Mouse (Mus musculus) layer of hippocampus, postnatal 25 days (tissue): ENCODE results near the gene Rap1a. TPM values are rescaled to one million over a fixed set of nuclear protein-coding genes. Genes with fewer than 3 reads are reported as not detected.
A peak's percentile ranks its signal among the peaks of the same experiment; 100 is the strongest.

Experiments used
- DNase-seq, 2 experiments: peaks; one replicate each; pipeline ENCODE4 v3.0.0; 2022; ENCODE audit warnings: mixed read lengths in 2 of 2, low spot score in 1 of 2; ENCODE audit errors: extremely low spot score in 1 of 2
- total RNA-seq, 2 experiments: library from RNA; stranded (reverse); gene quantifications; 2 replicates each; pipeline ENCODE4 v1.2.3; 2021

The Rap1a gene
- total RNA-seq, 2 experiments from 2014 or later = 101 to 108 TPM

- DNase-seq = no peak
Observed at GRCm38 (mm10) chr3:105763132-105763851, 37.8 kb downstream of the Rap1a start.

GRCm38 (mm10) chr3:105760063-105760462 is 41.1 kb downstream of the Rap1a start:
- DNase-seq = no peak

DNA sequence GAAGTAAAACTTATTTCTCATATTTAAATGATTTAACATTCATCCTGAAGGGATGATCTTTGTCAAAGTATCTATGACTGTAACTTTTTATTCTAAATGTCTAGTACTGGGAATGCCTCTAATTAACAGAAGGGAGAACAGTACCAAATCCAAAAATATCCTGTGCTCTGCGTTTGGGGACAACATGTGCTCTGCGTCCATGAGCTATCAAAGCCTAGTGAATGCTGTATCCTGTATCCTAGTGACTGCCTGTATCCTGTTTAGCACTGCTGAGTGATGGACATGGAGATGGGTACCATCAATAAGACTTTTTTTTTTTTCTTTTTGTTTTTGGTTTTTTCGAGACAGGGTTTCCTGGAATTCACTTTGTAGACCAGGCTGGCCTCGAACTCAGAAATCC is 42.5 kb downstream of the Rap1a start:
- DNase-seq = no peak

- no peak for DNase-seq
Observed at GRCm38 (mm10) chr3:105758098-105758497, 43.0 kb downstream of the Rap1a start.

DNA sequence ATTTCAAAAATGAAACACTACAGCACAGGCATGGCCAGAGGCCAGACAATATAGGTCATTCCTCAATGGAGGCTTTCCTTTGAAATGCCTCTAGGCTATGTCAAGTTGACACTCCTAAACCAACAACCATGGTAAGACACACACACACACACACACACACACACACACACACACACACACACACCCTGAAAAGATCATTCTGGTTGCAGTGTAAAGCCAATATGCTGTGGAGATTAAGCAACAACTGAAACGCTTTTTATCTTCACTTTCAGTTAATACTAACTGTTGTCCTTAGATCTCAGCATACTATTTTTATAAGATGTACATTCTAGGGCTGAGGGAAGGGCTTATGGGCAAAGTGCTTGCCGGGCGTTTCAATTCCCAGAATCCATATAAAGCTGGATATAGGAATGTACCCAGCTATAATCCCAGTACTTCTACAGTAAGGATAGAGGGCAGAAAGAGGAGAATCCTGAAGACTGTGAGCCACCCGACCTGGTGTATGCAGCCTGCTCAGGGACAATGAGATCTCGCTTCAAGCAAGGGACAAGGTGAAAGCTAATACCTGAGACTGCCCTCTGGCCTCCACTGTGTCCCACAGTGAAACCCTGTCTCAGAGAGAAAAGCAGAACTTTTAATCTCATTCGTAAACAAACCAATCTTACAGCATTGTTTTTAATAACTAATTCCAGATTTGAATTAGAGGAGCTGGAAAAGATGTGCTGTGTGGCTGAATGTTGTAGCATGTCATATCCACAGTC is 43.6 kb downstream of the Rap1a start:
- no peak for DNase-seq

GRCm38 (mm10) chr3:105756505-105756904 is 44.6 kb downstream of the Rap1a start:
- DNase-seq = no peak

GRCm38 (mm10) chr3:105755123-105755522 is 46.0 kb downstream of the Rap1a start:
- DNase-seq = no peak

GRCm38 (mm10) chr3:105754184-105754583 is 47.0 kb downstream of the Rap1a start:
- no peak for DNase-seq

GRCm38 (mm10) chr3:105750810-105751209 is 50.3 kb downstream of the Rap1a start:
- no peak for DNase-seq

DNA sequence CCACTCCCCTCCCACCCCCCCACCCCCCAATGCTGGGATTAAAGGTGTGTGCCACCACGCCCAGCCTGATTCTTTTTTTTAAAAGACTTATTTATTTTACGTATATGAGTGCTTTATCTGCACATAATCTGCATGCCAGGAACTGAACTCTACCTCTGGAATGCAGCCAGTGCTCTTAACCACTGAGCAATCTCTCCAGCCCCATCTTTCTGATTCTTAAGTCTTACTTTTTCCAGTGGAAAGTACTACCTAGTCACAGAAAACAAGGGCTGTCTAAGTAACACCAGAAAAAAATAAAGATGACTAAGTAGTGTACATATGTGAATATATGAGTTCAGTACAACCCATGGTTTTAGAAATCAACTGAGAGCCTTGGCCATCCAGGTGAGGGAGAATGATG is 54.6 kb downstream of the Rap1a start:
- DNase-seq = no peak

- no peak for DNase-seq
Observed at GRCm38 (mm10) chr3:105737666-105738065, 63.5 kb downstream of the Rap1a start.

DNA sequence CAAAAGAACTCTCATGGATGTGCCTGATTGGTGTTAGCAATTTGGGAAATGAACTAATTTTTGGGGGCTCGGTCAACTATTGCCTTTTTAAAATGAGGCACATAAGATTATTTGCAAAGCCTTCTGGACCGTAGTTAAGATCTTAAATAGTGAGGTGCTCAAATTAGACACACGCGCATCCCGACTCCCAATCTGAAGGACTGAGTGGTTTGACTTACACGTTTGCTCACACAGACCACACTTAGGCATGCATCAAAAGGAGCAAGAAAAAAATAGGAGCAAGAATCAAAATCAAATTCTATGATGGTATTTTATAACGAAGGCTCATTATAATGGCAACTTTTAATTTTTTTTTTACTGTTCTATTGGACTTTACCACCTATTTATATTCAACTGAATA is 64.1 kb downstream of the Rap1a start:
- no peak for DNase-seq

- no peak for DNase-seq
Observed at GRCm38 (mm10) chr3:105736148-105736547, 65.0 kb downstream of the Rap1a start.

- no peak for DNase-seq
Observed at GRCm38 (mm10) chr3:105735285-105735684, 65.9 kb downstream of the Rap1a start.

GRCm38 (mm10) chr3:105733538-105733937 is 67.6 kb downstream of the Rap1a start:
- DNase-seq = no peak

DNA sequence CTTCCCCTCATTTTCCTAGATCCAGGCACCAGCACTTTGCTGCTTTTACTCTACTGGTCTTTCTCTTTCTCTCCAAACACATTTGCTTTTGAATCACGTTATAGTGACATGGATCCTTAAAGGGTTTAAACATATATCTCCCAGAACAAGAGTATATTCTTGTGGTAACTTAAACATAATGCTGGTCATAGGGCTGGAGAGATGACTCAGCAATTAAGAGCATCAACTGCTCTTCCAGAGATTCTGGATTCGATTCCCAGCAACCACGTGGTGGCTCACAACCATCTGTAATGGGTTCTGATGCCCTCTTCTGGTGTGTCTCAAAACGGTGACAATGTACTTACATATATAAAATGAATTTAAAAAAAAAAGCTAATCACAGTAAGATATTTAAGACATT is 68.8 kb downstream of the Rap1a start:
- no peak for DNase-seq

DNA sequence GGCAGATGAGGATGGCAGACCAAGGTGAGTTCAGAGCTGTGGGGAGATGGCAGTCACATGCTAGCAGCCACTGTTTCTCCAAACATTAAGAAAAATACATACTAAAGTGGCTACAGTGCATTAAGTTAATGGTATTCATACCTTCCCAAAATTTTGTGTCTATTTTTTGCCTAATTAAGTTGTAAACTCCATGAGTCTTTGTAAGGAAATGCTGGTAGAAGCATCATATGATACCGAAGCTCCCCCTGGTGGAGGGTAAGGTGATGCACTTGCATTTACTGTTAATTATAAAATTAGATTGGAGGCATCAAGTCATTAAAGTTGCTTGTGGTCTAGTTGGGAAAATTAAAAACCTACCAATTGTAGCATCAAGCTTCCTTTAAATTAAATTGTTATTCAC is 75.1 kb downstream of the Rap1a start:
- peak; percentile 21 to 74 for DNase-seq

GRCm38 (mm10) chr3:105722510-105722909 is 78.6 kb downstream of the Rap1a start:
- no peak for DNase-seq

DNA sequence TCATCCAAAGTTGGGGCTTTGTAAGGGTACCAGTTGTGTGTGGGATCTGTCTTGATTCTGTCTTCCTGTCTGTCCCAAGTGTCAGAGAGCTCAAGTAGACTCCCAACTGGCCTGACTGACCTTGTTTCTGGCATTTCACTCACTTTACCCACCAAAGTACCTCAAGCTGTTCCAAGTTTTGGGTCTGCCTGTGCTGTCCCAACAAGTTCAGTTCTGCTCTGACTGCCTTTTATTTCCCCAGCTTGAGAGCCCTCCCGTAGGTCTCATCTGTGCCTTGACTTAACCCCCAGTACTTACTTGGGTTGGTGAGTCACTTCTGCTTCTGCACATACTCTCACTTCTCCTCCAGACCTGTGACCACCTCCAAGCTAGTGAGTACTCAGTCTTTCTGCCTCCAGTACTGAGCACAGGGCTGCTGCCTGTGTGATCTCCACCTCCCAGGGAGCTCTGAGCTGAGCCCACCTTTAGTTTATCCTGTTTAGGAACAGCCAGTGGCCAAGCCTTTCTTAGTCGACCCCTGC is 79.4 kb downstream of the Rap1a start:
- no peak for DNase-seq

DNA sequence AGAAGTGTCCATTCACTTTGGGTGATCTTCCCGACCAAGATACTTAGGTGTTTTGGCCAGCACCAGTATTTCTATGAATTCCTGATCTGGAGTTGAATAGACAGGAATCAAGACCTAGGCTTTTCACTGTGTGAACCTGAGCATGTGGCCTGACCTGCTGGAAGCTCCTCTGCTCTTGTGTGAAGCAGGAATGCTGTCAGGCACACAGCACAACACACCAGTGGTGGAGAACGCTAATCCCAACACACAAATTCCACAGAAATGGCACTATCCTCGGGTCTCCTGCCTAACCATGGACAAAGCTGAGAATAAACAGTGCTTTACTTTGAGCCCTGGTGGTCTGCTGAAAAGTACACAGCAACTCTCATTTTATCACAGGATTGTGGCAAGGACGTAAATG is 80.6 kb downstream of the Rap1a start:
- DNase-seq = no peak

- peak in 1 of 2 experiments; percentile 14 for DNase-seq
Observed at GRCm38 (mm10) chr3:105719979-105720378, 81.2 kb downstream of the Rap1a start.

DNA sequence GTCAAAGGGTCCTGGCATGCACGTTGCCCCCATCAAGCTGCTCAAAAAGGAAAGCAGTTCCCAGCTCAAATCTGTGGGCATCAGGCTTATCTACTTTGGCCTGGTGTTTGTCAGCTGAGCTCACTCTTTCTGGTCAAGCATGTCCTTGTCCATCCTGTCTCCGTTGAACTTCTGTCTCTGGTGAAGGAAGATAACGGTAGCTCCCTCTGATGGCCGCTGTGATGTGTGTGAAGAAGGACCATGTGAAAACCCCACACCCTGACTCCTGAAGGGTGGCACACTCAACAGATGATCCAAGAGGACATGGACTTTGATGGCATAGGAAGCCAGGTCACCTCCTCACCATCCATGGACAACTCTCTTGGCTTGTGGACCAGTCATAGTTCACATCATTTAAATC is 82.4 kb downstream of the Rap1a start:
- DNase-seq = no peak
